Mouse (Mus musculus) intestine, embryonic 14.5 days (tissue): ENCODE data around the gene Nrg4. TPM values are rescaled to one million over a fixed set of nuclear protein-coding genes. Genes with fewer than 3 reads are reported as not detected.

Experiments
- ATAC-seq: fragments of 200-750 bp; cut with Nextera tagmentation; replicated peaks from 2 replicates; pipeline ENCODE4 v1.8.0; 2017; ENCODE audit warnings: low read depth, moderate number of reproducible peaks, moderate TSS enrichment, moderate library complexity; ENCODE audit not compliant: low FRiP score, low TSS enrichment
- DNase-seq: peaks from one replicate; pipeline ENCODE4 v3.0.0-alpha.2; 2018; ENCODE audit warnings: low spot score
- H3K27ac ChIP-seq: fragments of 300-500 bp; sonication (generic); 2 replicates; pipeline ENCODE4 v1.5.1; 2014; ENCODE audit warnings: low read depth, mild to moderate bottlenecking, control low read depth
- H3K27me3 ChIP-seq: fragments of 300-500 bp; sonication (generic); replicated peaks from 2 replicates; pipeline ENCODE4 v1.6.1; 2014; ENCODE audit warnings: low read length, control low read depth; ENCODE audit not compliant: control insufficient read depth, insufficient read depth
- H3K36me3 ChIP-seq: fragments of 300-500 bp; sonication (generic); 2 replicates; pipeline ENCODE4 v1.6.1; 2014; ENCODE audit warnings: low read length, control low read depth; ENCODE audit not compliant: control insufficient read depth, insufficient read depth
- H3K4me1 ChIP-seq: fragments of 300-500 bp; sonication (generic); replicated peaks from 2 replicates; pipeline ENCODE4 v1.6.1; 2014; ENCODE audit warnings: low read length, control low read depth, mixed read lengths; ENCODE audit not compliant: control insufficient read depth, insufficient read depth
- H3K4me2 ChIP-seq: fragments of 300-500 bp; sonication (generic); 2 replicates; pipeline ENCODE4 v1.6.1; 2014; ENCODE audit warnings: low read length
- H3K4me3 ChIP-seq: fragments of 300-500 bp; sonication (generic); 2 replicates; pipeline ENCODE4 v1.5.1; 2014; ENCODE audit warnings: low read depth, low read length, control low read depth, mixed read lengths
- H3K9ac ChIP-seq: fragments of 300-500 bp; sonication (generic); 2 replicates; pipeline ENCODE4 v1.6.1; 2014; ENCODE audit warnings: mild to moderate bottlenecking, low read length
- H3K9me3 ChIP-seq: fragments of 300-500 bp; sonication (generic); 2 replicates; pipeline ENCODE4 v1.6.1; 2016; ENCODE audit warnings: low read length, control low read depth; ENCODE audit not compliant: control insufficient read depth
- WGBS: fragments of 180-500 bp; shearing (Covaris S2); extraction: QIAGEN DNeasy Blood & Tissue Kit; methylation state at CpG from one replicate; pipeline ENCODE4 v1.1.7; 2014; 5-methylcytosine and 5-hydroxymethylcytosine counted together
- polyA plus RNA-seq: library from polyadenylated mRNA; unstranded; fragments of >200 nt; fragmentation: Nextera tagmentation; extraction: Ambion mirVana; gene quantifications from 2 replicates; pipeline ENCODE4 v1.2.1, GENCODE M21; 2014

The Nrg4 gene
- polyA plus RNA-seq, 1 experiment from 2014 or later = 1.3 TPM

DNA sequence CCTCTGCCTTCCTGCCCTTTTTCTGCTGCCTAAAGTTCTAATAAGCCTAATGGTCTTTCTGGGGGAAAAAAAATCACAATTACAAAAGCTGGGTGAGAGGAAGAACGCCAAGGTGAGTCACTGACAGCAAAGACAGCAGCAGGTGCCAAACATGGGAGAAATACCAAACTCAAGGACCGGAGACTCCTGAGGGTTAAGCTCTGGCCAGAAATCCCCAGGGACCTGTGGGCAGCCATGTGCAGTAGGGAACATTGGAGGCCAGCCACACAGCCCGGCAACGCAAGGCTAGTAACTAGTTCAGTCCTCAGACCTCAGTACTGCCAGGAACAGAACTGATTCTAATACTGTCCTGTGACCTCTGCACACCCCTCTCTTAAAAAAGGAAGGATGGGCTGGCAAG is 98.5 kb downstream of the Nrg4 start:
- Histone ChIP-seq H3K4me2 (no peak overlapping the region), H3K9me3 (no peaks in the 10 kb centered on the region), H3K27ac (no peak overlapping the region), H3K4me1 (no peaks in the 10 kb centered on the region), H3K27me3 (no peaks in the 10 kb centered on the region), H3K9ac (no peak overlapping the region), H3K4me3 (no peak overlapping the region), H3K36me3 (peaks cover 19% of the 10 kb centered on the region)
- no peak for DNase-seq
- WGBS = 87% methylated on average over 4 of the region's 4 CpGs
- ATAC-seq = no peak

DNA sequence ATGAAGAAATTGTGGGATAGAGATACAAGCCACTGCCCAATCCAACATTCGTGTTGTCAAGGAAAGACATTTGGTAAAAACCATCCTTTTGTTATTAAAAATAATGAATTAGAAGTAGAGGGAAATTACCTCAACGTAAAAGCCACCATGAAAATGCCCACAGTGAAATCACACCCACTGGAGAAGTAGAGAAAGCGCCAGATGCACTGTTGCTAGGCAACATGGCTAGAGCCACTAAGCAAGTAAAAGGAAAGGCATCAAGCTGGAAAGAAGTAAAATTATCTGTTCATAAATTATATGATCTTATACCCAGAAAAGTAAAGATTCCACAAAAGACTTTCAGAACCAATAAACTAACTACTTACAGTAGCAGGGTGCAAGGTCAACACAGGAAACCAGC is 100.4 kb downstream of the Nrg4 start:
- H3K4me3 ChIP-seq = no peak overlapping the region
- ATAC-seq = no peak
- no peak overlapping the region for H3K9ac ChIP-seq
- 91% methylated on average over 3 of the region's 3 CpGs for WGBS
- H3K9me3 ChIP-seq = no peaks in the 10 kb centered on the region
- H3K4me1 ChIP-seq = no peaks in the 10 kb centered on the region
- no peaks in the 10 kb centered on the region for H3K27me3 ChIP-seq
- no peak overlapping the region for H3K4me2 ChIP-seq
- H3K27ac ChIP-seq = no peak overlapping the region
- no peak for DNase-seq
- peaks cover 38% of the 10 kb centered on the region for H3K36me3 ChIP-seq

DNA sequence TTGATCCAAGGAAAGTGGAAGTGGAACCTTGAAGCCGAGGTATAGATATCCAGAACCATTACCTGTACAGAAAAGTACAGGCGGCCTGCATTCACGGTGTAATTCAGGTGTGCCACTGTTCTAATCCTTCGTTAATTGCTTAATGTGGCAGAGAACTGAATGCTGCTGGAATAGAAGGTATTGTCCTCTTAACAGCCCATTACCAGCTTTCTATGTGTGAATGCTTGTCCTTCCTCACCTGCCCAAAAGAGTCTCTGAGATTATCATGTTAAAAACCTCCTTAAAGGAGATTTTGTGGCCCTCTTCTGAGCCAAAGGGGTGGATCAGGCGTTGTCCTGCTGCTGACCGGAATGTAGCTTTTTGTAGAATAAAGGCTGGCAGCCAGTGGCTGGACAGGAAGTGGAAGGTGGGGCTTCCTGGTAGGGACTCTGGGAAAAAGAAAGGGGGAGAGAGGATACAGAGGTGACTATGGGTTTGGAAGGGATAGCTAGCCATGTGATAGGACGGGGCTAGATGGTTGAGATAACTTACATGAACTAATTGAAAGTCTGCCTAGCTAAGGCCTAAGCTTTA is 101.4 kb downstream of the Nrg4 start:
- H3K27ac ChIP-seq = no peak overlapping the region
- H3K4me2 ChIP-seq = no peak overlapping the region
- H3K4me1 ChIP-seq = no peaks in the 10 kb centered on the region
- H3K27me3 ChIP-seq = no peaks in the 10 kb centered on the region
- 88% methylated on average over 7 of the region's 7 CpGs for WGBS
- no peak overlapping the region for H3K4me3 ChIP-seq
- no peak for ATAC-seq
- no peaks in the 10 kb centered on the region for H3K9me3 ChIP-seq
- no peak overlapping the region for H3K9ac ChIP-seq
- no peak for DNase-seq
- H3K36me3 ChIP-seq = peaks cover 48% of the 10 kb centered on the region

DNA sequence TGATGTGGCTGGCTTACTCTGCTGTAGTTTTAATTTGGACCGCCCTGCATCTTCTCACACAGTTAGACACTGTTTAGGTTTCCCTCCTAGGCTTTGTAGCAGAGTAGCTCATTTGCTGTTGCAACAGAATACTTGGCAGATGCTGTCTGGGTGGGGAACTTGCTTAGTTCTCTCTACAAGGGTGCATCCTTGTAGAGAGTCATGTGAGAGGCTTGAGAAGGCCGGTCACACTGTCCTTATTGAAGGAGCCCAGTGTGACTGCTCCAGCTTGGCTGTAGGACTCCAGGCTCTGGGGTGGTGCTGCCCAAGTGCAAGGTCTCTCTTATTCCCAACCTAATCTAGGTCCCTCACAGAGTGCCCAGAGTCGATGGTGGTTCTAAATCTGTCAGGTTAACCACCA is 109.3 kb downstream of the Nrg4 start:
- no peak for ATAC-seq
- Histone ChIP-seq H3K9ac (no peak overlapping the region), H3K27ac (no peak overlapping the region), H3K4me2 (no peak overlapping the region), H3K4me3 (no peak overlapping the region), H3K36me3 (peaks cover 87% of the 10 kb centered on the region), H3K27me3 (no peaks in the 10 kb centered on the region), H3K9me3 (no peaks in the 10 kb centered on the region), H3K4me1 (no peaks in the 10 kb centered on the region)
- 93% methylated on average over 3 of the region's 3 CpGs for WGBS
- no peak for DNase-seq

DNA sequence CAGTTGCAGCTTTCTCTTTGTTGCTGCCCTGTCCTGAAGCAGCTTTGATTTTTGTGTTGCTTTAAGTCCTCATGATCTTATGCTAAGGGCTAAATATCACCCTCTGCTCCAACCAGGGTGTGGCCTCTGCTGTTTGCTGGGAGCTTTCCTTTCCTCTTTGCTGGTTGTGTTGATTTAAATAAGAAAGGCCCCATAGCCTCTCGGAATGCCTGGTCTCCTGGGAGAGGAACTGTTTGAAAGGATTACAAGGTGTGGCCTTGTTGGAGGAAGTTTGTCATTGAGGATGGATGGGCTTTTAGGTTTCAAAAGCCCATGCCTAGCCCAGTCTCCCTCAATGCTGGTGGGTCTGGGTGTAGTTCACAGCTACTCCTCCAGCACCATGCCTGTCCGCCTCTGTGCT is 110.6 kb downstream of the Nrg4 start:
- Histone ChIP-seq H3K36me3 (peaks cover 78% of the 10 kb centered on the region), H3K9me3 (no peaks in the 10 kb centered on the region), H3K9ac (no peak overlapping the region), H3K4me3 (no peak overlapping the region), H3K4me2 (no peak overlapping the region), H3K4me1 (no peaks in the 10 kb centered on the region), H3K27me3 (no peaks in the 10 kb centered on the region), H3K27ac (no peak overlapping the region)
- ATAC-seq (no peak), DNase-seq (no peak)
- WGBS = 73% methylated on average over 2 of the region's 2 CpGs

DNA sequence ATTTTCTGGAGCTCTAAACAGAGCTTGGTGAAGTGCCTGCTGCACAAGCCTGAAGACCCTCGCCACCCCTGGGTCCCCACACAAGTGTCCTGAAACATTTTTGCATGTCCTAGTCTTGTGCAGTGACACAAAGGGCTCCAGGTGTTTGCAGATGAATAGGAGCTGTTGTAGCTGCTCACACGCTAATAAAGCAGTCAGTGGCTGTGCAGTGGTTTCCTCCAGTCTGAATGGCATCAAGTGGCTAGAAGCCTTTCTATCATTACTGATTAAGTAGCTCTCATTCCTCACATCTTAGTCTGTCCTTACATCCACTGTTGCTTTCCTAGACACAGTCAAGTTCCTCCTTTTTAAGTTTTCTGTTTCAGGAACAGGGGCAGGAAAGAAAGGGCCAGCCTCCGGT is 111.0 kb downstream of the Nrg4 start:
- 91% methylated on average over 3 of the region's 3 CpGs for WGBS
- ATAC-seq (no peak), DNase-seq (no peak)
- Histone ChIP-seq H3K4me3 (no peak overlapping the region), H3K4me2 (no peak overlapping the region), H3K27me3 (no peaks in the 10 kb centered on the region), H3K9me3 (no peaks in the 10 kb centered on the region), H3K27ac (no peak overlapping the region), H3K4me1 (no peaks in the 10 kb centered on the region), H3K36me3 (peaks cover 73% of the 10 kb centered on the region), H3K9ac (no peak overlapping the region)

DNA sequence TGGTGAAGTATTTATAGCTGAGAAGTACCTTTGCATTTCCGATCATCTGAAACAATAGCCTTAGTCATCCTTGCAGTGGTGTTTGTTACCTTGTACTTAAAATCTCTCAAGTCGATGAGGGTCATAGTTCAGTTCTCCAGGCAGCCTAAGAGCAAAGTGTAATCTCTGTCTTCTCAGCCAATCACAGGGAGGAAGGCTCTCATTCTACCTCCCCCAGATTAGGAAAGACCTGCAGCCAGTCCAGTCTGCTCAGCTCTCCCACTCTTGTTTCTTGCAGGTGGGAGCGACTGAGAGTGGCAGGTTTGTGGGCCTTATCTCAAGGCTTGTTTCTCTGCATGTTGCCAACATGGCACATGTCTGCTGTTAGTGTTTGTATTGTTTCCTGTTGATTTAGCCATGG is 111.6 kb downstream of the Nrg4 start:
- no peak for DNase-seq

DNA sequence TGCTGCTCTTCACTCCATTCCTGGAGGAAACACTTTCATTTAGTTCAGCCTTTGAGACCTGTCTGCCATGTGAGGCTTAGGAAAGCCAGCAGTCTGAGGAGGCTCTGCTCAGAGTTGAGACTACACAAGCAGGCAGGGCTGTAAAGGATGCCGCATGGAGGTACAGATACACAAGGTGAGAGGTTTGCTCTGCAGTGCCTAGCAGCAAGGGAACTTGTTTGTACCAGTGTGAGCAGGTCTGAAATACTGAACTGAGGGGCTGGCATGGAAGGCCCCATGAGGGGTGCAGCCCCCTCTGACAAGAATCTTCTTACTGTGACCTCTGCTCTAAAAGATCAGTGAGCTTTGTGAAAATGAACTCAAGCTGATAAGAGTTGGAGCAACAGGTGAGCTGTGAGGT is 113.2 kb downstream of the Nrg4 start:
- H3K27me3 ChIP-seq = no peaks in the 10 kb centered on the region
- H3K9ac ChIP-seq = no peak overlapping the region
- H3K4me2 ChIP-seq = no peak overlapping the region
- DNase-seq (no peak), ATAC-seq (no peak)
- peaks cover 51% of the 10 kb centered on the region for H3K36me3 ChIP-seq
- H3K4me1 ChIP-seq = peaks cover 6% of the 10 kb centered on the region
- H3K9me3 ChIP-seq = no peaks in the 10 kb centered on the region
- 77% methylated on average over 1 of the region's 1 CpGs for WGBS
- no peak overlapping the region for H3K4me3 ChIP-seq
- H3K27ac ChIP-seq = no peak overlapping the region

More for the DNA sequence above, 111.6 kb downstream of the Nrg4 start:
- H3K9me3 ChIP-seq = no peaks in the 10 kb centered on the region
- no peaks in the 10 kb centered on the region for H3K4me1 ChIP-seq
- no peak for ATAC-seq
- H3K36me3 ChIP-seq = peaks cover 67% of the 10 kb centered on the region
- no peak overlapping the region for H3K4me3 ChIP-seq
- H3K27ac ChIP-seq = no peak overlapping the region
- no peak overlapping the region for H3K4me2 ChIP-seq
- no peaks in the 10 kb centered on the region for H3K27me3 ChIP-seq
- no peak overlapping the region for H3K9ac ChIP-seq
- WGBS = 88% methylated on average over 3 of the region's 3 CpGs

DNA sequence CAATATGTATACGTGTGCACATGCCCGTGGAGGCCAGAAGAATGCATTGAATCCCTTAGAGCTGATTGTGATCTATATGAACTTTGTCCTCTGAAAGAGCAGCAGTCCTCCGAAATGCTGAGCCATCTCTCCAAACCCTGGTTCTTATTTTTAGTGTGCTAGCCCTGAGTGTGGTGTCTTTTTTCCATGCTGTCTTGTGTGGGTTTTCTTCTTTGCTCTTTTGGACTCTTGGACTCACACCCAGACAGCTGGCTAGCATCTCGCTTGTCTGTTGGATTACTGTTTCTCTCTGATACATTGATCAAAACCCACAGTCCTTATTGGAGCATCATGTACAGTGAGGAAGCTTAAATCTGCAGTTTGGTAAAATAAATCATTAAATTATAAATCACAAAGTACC is 115.0 kb downstream of the Nrg4 start:
- no peaks in the 10 kb centered on the region for H3K27me3 ChIP-seq
- ATAC-seq (no peak), DNase-seq (no peak)
- peaks cover 6% of the 10 kb centered on the region for H3K4me1 ChIP-seq
- H3K4me2 ChIP-seq = no peak overlapping the region
- no peaks in the 10 kb centered on the region for H3K9me3 ChIP-seq
- H3K27ac ChIP-seq = no peak overlapping the region
- 64% methylated on average over 4 of the region's 4 CpGs for WGBS
- H3K9ac ChIP-seq = no peak overlapping the region
- H3K4me3 ChIP-seq = no peak overlapping the region
- H3K36me3 ChIP-seq = peaks cover 34% of the 10 kb centered on the region
